Mouse (Mus musculus) stomach, adult 2 months (tissue): ENCODE measurements around the gene BC005624. TPM values are rescaled to one million over a fixed set of nuclear protein-coding genes. Genes with fewer than 3 reads are reported as not detected.

Source experiments
- polyA plus RNA-seq: library from polyadenylated mRNA; depleted of rRNA; stranded (reverse); fragments of >200 nt; gene quantifications from 2 replicates; pipeline ENCODE4 v1.2.3, GENCODE M21; 2012; rRNA removed

The BC005624 gene
- polyA plus RNA-seq, result 2.8 and 3.9 TPM in 2 replicates

GRCm38 (mm10) chr2:30981790-30982513 is at the start of gene BC005624, which contains the start of gene Usp20:
BC005624 (minus strand) TSS chr2:30982201.
Usp20 (plus strand) TSS chr2:30982279.

GRCm38 (mm10) chr2:30967352-30968327 is 14.4 kb downstream of the BC005624 start, which contains the start of gene Tor1a:
Tor1a (minus strand) TSS chr2:30967933.

DNA sequence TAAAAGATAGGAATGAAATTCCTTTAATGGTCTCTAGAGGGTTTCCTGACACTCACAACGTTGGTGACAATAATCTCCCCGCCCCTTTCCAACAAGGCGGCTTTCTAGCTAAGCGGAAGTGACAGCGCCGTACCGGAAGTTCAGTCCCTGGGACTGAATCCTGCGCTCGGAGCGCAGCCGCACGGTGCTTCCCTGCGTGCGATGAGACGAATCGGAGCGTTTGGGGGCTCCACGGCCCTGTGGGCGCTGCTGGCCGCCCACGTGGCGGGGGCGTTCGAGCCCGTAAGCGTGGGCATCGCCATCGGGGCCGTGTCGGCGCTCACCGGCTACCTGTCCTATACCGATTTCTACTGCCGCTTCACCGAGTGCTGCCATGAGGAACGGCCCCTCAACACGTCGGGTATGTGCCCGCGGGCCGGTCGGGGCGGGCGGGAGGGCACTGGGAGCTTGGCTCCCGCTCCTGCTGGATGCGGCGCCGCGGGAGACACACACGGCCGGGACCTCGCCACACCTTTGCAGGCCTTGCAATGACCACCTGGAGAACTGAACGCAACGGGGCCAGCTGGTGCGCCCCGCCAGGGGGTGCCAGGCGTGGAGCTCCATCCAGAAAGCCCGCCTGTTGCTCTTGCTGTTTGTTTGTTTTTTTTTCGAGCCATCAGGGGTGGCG is 29.0 kb downstream of the BC005624 start, which contains the start of gene Tor1b:
Gene Tor1b, plus strand, starts transcription at position 136 of the 667 bp plus-strand sequence.

DNA sequence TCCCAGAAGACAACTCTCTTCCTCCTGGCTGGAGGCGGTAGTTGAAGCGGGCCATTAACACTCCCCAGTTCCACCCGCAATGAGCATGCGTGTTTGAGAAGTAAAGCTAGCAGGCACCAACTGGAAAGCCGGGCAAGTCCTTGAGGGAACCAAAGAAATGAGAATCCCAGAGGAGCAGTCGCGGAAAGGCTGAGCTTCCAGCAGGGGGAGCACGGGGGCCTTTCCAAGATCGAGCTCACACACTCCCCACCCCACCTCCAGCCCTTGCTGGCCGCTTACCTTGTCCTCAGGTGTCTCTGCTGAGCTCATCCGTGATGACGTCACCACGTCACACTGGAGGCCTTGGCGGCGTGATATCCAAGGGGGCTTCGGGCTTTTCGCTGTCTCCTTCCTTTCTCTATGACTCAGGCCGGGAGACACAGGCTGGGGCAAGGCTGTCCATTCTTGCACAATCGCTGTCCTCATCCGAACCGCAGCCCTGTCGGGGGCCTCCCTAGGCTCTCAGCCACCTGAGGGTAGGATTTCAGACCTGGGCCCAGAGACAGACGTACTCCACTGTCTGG is 52.4 kb downstream of the BC005624 start, which contains the start of gene Ptges:
Gene Ptges, minus strand, starts transcription at position 381 of the 563 bp plus-strand sequence.

Other genes starting within 250 kb of the BC005624 start
- 5.3 and 5.8 TPM in 2 replicates for gene 1700001O22Rik, start 178.5 kb downstream of the BC005624 start, polyA plus RNA-seq
- 18.6 and 19.4 TPM in 2 replicates for gene Ntmt1, start 174.4 kb downstream of the BC005624 start, polyA plus RNA-seq
- gene Asb6, start 151.9 kb downstream of the BC005624 start, polyA plus RNA-seq, result 21.0 and 22.5 TPM in 2 replicates
- 3.7 and 3.9 TPM in 2 replicates for gene Prrx2, start 147.2 kb downstream of the BC005624 start, polyA plus RNA-seq
- 7.8 and 8.8 TPM in 2 replicates for gene Ptges, start 52.3 kb downstream of the BC005624 start, polyA plus RNA-seq
- 10.9 and 12.6 TPM in 2 replicates for gene Tor1b, start 29.2 kb downstream of the BC005624 start, polyA plus RNA-seq
- 20.2 and 32.1 TPM in 2 replicates for gene Tor1a, start 14.3 kb downstream of the BC005624 start, polyA plus RNA-seq
- gene Usp20, start 78 bp upstream of the BC005624 start, polyA plus RNA-seq, result 7.2 and 13.0 TPM in 2 replicates
- 29.4 and 30.3 TPM in 2 replicates for gene Fnbp1, start 159.8 kb upstream of the BC005624 start, polyA plus RNA-seq
- 8.7 and 9.8 TPM in 2 replicates for gene Gpr107, start 170.1 kb upstream of the BC005624 start, polyA plus RNA-seq